Mouse (Mus musculus) G1E (cell line): Measurements from ENCODE around the gene Mrpl43.

Experiments
- CTCF ChIP-seq: IDR thresholded peaks from 2 replicates; pipeline ENCODE4 v1.5.1; 2012; ENCODE audit warnings: low read depth, low read length, inconsistent platforms, mixed read lengths
- GATA1 ChIP-seq: IDR thresholded peaks from 2 replicates; pipeline ENCODE4 v1.6.1; 2012; ENCODE audit warnings: borderline replicate concordance, low read length, inconsistent platforms, mixed read lengths
- GATA2 ChIP-seq: IDR thresholded peaks from 2 replicates; pipeline ENCODE4 v1.6.1; 2012; ENCODE audit warnings: low read depth, low read length, inconsistent platforms, borderline replicate concordance
- POLR2AphosphoS5 ChIP-seq: IDR thresholded peaks from 2 replicates; pipeline ENCODE4 v1.6.1; 2012; ENCODE audit warnings: low read depth, low read length, inconsistent platforms; ENCODE audit not compliant: insufficient replicate concordance
- TAL1 ChIP-seq: conservative IDR thresholded peaks from 2 replicates; pipeline ENCODE4 v1.6.1; 2012; ENCODE audit warnings: low read depth, low read length, inconsistent platforms, mixed read lengths

DNA sequence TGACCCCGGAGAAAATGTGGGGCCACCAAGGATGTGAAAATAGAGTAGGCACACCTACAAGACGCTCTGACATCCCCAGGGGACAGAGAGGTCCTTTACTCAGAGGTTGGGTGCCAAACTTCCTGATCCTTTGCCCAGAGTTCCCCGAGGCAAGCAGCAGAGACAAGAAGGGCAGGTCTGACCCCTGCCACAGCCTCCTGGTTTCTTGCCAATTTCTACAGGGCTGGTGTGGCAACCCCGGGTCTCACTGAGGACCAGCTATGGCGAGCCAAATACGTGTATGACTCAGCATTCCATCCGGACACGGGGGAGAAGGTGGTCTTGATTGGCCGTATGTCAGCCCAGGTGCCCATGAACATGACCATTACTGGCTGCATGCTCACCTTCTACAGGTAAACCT lies 43.3 kb upstream of the Mrpl43 start:
- no peak for TF ChIP-seq CTCF
- no peak for TF ChIP-seq GATA2
- no peak for TF ChIP-seq GATA1
- no peak for TF ChIP-seq POLR2AphosphoS5
- no peak for TF ChIP-seq TAL1
